Mouse (Mus musculus) kidney, embryonic 16.5 days (tissue): ENCODE data around the gene Socs1. TPM values are rescaled to one million over a fixed set of nuclear protein-coding genes. Genes with fewer than 3 reads are reported as not detected.

Source experiments
- ATAC-seq: fragments of 200-750 bp; cut with Nextera tagmentation; 2 replicates; pipeline ENCODE4 v1.8.0; 2017; ENCODE audit warnings: moderate TSS enrichment; ENCODE audit not compliant: low FRiP score, low TSS enrichment
- H3K27ac ChIP-seq: fragments of 300-500 bp; sonication (generic); 2 replicates; pipeline ENCODE4 v1.5.1; 2014; ENCODE audit warnings: low read length
- H3K27me3 ChIP-seq: fragments of 300-500 bp; sonication (generic); 2 replicates; pipeline ENCODE4 v1.6.1; 2014; ENCODE audit warnings: low read length, control low read depth, mixed read lengths; ENCODE audit not compliant: insufficient read depth
- H3K36me3 ChIP-seq: fragments of 300-500 bp; sonication (generic); 2 replicates; pipeline ENCODE4 v1.6.1; 2014; ENCODE audit warnings: low read length, control low read depth, mixed read lengths; ENCODE audit not compliant: insufficient read depth
- H3K4me1 ChIP-seq: fragments of 300-500 bp; sonication (generic); 2 replicates; pipeline ENCODE4 v1.6.1; 2014; ENCODE audit warnings: low read length, control low read depth, mixed read lengths; ENCODE audit not compliant: insufficient read depth
- H3K4me2 ChIP-seq: fragments of 300-500 bp; sonication (generic); replicated peaks from 2 replicates; pipeline ENCODE4 v1.6.1; 2014; ENCODE audit warnings: low read depth, low read length
- H3K4me3 ChIP-seq: fragments of 300-500 bp; sonication (generic); 2 replicates; pipeline ENCODE4 v1.5.1; 2014; ENCODE audit warnings: mild to moderate bottlenecking, low read length
- H3K9ac ChIP-seq: fragments of 300-500 bp; sonication (generic); replicated peaks from 2 replicates; pipeline ENCODE4 v1.6.1; 2014; ENCODE audit warnings: low read length
- H3K9me3 ChIP-seq: fragments of 300-500 bp; sonication (generic); 2 replicates; pipeline ENCODE4 v1.6.1; 2016; ENCODE audit warnings: low read length, control low read depth
- WGBS: fragments of 180-500 bp; shearing (Covaris S2); extraction: QIAGEN DNeasy Blood & Tissue Kit; methylation state at CpG from one replicate; pipeline ENCODE4 v1.1.7; 2014; 5-methylcytosine and 5-hydroxymethylcytosine counted together
- polyA plus RNA-seq: library from polyadenylated mRNA; unstranded; fragments of >200 nt; fragmentation: Nextera tagmentation; extraction: Ambion mirVana; gene quantifications from 2 replicates; pipeline ENCODE4 v1.2.1, GENCODE M21; 2015

The Socs1 gene
- polyA plus RNA-seq, 1 experiment from 2014 or later: 7.3 TPM

DNA sequence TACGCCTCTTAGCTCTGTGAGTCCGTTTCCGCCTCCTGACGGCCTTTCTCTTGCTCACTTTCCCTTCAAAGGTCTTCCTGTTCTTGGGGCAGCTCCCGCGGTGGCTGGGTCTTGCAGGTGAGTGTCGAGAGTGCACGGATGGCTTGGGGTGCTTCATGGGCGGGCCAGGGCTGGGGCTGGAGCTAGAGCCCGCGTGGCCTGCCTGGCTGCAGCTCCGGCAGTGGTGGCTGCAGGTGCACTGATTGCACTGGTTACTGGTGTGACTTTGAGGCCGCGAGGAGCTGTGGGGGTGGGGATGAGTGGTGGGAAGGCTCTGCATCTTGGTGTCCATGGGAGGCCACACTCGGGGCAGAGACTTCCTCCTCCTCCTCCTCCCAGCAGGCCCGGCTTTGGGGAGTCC is 2.9 kb upstream of the Socs1 start, which contains the start of gene Tnp2:
Tnp2 (minus strand) TSS at position 390 of the 400 bp plus-strand sequence.
- Histone ChIP-seq H3K4me2 (no peak within 1 kb of the TSS), H3K36me3 (no peaks in the 10 kb centered on the region), H3K27me3 (no peaks in the 10 kb centered on the region), H3K9ac (no peak within 1 kb of the TSS), H3K9me3 (no peaks in the 10 kb centered on the region), H3K27ac (no peak within 1 kb of the TSS), H3K4me3 (no peak within 1 kb of the TSS), H3K4me1 (peaks cover 19% of the 10 kb centered on the region)
- 43% methylated on average over 16 of the region's 16 CpGs for WGBS
- ATAC-seq: no peak

DNA sequence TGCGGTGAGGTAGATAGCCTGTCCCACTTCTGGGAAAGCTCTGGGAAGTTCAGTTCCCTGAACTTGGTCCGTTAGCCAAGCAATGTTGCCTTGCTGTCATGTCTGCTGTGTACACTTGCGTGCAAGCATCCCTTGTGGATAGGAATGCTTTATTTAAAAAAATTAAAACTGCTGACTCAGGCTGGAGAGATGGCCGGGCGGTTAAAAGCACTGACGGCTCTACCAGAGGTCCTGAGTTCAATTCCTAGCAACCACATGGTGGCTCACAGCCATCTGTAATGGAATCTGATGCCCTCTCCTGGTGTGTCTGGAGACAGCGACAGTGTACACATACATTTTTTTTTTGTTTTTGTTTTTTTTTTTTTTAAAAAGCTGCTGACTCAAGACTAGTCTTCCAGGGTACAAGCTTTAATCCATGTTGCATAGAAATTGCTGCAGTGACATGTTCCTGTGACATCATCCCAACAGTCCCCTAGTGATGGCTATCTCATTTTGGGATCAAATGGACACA is 2.3 kb upstream of the Socs1 start:
- H3K4me1 ChIP-seq: peaks cover 26% of the 10 kb centered on the region

DNA sequence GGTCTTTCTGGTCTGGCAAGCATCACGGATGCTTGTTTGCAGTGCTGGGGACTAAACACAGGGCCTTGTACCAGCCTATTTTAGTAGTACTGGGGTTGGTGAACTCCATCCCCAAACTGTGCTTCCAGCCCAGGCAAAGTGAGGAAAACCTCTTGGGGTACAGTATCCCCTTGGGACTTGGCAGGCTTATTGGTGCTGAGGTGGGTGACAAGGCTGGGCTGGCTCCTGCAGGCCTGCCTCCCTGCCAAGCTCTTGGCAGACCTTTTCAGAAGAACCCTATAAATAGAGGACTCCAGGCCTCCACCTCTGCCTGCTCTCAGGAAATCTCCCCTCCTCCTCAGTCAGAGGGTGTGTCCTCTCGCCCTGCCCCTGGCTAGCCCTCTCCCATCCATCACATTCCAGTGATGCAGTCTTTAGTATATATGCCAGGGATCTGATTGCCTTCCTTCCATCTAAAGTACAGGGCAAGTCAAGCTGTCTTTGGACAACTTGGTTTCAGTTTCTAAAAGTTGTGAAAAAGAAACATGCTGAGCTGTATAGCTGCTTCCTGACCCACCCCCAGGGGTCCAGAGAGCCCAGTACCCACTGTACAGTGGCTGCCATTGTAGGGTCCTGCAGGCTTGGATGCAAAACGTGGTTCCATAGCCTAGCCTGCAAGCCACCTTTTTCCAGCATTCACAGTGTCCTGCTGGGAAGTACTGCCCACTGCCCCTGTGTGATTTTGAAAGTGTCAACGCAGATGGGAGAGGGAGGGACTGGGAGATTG is 1.6 kb upstream of the Socs1 start:
- Histone ChIP-seq H3K27me3 (no peaks in the 10 kb centered on the region), H3K4me2 (no peak overlapping the region), H3K27ac (peak overlapping the region; percentile 99), H3K9me3 (no peaks in the 10 kb centered on the region), H3K9ac (peak overlapping the region; percentile 33; the same call in 1 of the 2 replicates), H3K36me3 (no peaks in the 10 kb centered on the region), H3K4me1 (peaks cover 32% of the 10 kb centered on the region), H3K4me3 (no peak overlapping the region)
- 57% methylated on average over 4 of the region's 4 CpGs for WGBS
- no peak for ATAC-seq

More for the DNA sequence above, 2.3 kb upstream of the Socs1 start:
- H3K27me3 ChIP-seq: no peaks in the 10 kb centered on the region
- no peak overlapping the region for H3K4me2 ChIP-seq
- no peaks in the 10 kb centered on the region for H3K36me3 ChIP-seq
- WGBS: 75% methylated on average over 7 of the region's 7 CpGs
- H3K4me3 ChIP-seq: no peak overlapping the region
- H3K27ac ChIP-seq: no peak overlapping the region
- no peak for ATAC-seq
- no peak overlapping the region for H3K9ac ChIP-seq
- H3K9me3 ChIP-seq: no peaks in the 10 kb centered on the region

DNA sequence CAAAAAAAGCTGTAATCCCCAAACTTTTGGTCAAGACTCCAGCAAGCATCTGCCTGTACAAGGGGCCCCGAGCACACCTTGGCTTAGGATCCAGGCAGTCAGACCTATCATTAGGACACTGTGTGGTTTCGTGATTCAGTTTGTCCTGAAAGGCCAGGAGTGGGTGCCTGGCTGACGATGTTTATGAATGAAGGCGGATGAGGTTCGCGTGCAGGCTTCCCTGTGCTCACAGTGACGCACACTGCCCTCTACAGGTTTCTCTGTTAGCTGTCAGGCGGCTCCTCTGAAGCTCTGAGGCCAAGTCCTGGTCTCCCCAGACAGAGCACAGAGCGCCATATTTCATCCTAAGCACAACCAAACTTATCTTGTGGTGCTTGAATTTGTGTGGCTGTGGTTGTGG is 952 bp upstream of the Socs1 start:
- Histone ChIP-seq H3K36me3 (no peaks in the 10 kb centered on the region), H3K27me3 (no peaks in the 10 kb centered on the region), H3K4me1 (peaks cover 38% of the 10 kb centered on the region), H3K4me2 (peak overlapping the region; percentile 93), H3K9ac (peak overlapping the region; percentile 83), H3K27ac (peak overlapping the region; percentile 99), H3K9me3 (no peaks in the 10 kb centered on the region), H3K4me3 (peak overlapping the region; percentile 75)
- WGBS: 1% methylated on average over 9 of the region's 9 CpGs
- ATAC-seq: peak; percentile 16

DNA sequence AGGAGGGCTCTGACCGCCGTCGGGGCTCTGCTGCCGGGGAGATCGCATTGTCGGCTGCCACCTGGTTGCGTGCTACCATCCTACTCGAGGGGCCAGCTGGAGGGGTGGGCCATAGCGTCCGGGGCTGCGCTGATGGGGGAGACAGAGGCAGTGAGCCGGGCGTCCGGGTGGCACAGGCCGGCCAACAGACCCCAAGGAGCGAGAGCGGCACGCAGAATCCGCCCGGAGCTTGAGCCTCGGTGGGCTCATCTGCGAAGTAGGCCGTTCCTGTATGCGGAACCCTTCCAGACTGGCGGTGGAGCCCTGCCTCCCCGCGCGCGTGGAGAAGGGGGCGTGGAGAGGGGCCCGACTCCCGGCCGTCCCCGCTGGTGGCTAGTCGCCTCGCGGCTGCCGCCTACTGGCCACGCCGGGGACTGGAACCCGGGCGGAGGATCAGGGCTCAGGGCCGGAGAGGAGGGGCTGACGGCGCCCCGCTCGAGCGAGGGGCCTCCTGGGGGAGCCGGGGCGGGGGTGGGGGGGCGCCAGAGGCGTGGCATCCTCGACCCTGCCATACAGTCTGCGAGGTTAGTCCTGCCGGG is 454 bp downstream of the Socs1 start:
- H3K9ac ChIP-seq: peak overlapping the region; percentile 83
- H3K27me3 ChIP-seq: no peaks in the 10 kb centered on the region
- peak overlapping the region; percentile 99 for H3K27ac ChIP-seq
- H3K4me2 ChIP-seq: peak overlapping the region; percentile 93
- under 1% methylated on average over 47 of the region's 55 CpGs for WGBS
- no peaks in the 10 kb centered on the region for H3K36me3 ChIP-seq
- H3K4me1 ChIP-seq: peaks cover 38% of the 10 kb centered on the region
- ATAC-seq: peak; percentile 77
- H3K9me3 ChIP-seq: no peaks in the 10 kb centered on the region
- H3K4me3 ChIP-seq: peak overlapping the region; percentile 75

DNA sequence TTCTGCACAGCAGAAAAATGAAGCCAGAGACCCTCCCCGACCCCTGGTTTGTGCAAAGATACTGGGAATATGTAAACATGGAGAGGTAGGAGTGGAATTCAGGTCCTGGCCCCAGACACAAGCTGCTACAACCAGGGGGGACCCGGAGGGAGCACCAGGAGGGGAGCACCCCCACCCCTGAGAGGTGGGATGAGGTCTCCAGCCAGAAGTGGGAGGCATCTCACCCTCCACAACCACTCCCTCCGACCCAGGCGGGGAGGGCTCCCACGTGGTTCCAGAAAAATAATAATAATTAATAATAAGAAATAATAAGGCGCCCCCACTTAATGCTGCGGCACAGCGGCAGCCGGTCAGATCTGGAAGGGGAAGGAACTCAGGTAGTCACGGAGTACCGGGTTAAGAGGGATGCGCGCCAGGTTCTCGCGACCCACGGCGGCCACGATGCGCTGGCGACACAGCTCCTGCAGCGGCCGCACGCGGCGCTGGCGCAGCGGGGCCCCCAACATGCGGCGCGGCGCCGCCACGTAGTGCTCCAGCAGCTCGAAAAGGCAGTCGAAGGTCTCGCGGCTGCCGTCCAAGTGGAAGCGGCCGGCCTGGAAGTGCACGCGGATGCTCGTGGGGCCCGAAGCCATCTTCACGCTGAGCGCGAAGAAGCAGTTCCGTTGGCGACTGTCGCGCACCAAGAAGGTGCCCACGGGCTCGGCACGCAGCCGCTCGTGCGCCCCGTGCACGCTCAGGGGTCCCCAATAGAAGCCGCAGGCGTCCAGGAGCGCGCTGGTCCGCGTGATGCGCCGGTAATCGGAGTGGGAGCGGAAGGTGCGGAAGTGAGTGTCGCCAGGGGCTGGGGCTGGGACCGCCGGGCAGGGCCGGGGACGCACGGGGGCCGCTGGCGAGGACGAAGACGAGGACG is 1.2 kb downstream of the Socs1 start:
- Histone ChIP-seq H3K4me3 (peak overlapping the region; percentile 75), H3K36me3 (no peaks in the 10 kb centered on the region), H3K9me3 (no peaks in the 10 kb centered on the region), H3K4me2 (peak overlapping the region; percentile 93), H3K27me3 (no peaks in the 10 kb centered on the region), H3K9ac (peak overlapping the region; percentile 83), H3K4me1 (peaks cover 38% of the 10 kb centered on the region), H3K27ac (peak overlapping the region; percentile 99)
- WGBS: 2% methylated on average over 81 of the region's 81 CpGs
- ATAC-seq: peak; percentile 3

DNA sequence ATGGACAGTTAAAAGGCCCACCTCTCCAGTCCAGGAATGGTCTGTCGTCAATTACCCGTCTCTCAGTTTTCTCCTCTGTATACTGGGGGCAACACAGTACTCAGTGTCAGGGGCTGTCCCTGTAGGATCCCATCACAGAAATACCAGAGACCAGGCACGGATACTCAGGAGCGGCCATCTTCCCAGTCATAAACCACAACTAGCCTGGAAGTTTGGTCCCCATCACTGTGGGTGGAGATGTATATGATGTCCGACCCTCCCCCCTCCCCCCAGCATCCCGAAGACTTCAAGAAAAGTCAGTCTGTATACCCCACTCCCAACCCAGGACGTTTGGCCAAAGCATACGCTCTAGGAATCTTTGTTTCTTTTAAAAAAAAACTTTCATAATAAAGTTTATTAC is 1.9 kb downstream of the Socs1 start:
- no peak for ATAC-seq
- Histone ChIP-seq H3K27me3 (no peaks in the 10 kb centered on the region), H3K9ac (peak overlapping the region; percentile 83), H3K27ac (no peak overlapping the region), H3K9me3 (no peaks in the 10 kb centered on the region), H3K4me2 (peak overlapping the region; percentile 93), H3K4me3 (peak overlapping the region; percentile 75), H3K36me3 (no peaks in the 10 kb centered on the region), H3K4me1 (peaks cover 38% of the 10 kb centered on the region)
- WGBS: 55% methylated on average over 8 of the region's 8 CpGs

DNA sequence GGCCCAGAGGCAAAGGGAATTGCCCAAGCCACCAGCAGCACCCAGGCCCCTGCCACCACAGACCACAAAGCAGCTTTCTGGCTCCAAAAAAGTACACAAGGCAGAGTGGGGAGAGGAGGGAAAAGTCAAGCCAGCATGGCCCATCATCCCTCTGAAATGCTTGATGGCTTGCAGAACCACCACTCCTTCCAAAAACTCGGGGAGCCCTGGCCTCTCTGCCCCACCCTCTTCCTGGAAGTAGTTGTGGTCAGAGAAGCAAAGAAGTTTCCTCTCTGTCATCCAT is 2.2 kb downstream of the Socs1 start:
- Histone ChIP-seq H3K9ac (peak overlapping the region; percentile 42; the same call in 1 of the 2 replicates), H3K36me3 (no peaks in the 10 kb centered on the region), H3K27ac (no peak overlapping the region), H3K4me2 (peak overlapping the region; percentile 93), H3K4me1 (peaks cover 38% of the 10 kb centered on the region), H3K27me3 (no peaks in the 10 kb centered on the region), H3K4me3 (peak overlapping the region; percentile 75), H3K9me3 (no peaks in the 10 kb centered on the region)
- 20% methylated on average over 1 of the region's 1 CpGs for WGBS
- ATAC-seq: no peak

DNA sequence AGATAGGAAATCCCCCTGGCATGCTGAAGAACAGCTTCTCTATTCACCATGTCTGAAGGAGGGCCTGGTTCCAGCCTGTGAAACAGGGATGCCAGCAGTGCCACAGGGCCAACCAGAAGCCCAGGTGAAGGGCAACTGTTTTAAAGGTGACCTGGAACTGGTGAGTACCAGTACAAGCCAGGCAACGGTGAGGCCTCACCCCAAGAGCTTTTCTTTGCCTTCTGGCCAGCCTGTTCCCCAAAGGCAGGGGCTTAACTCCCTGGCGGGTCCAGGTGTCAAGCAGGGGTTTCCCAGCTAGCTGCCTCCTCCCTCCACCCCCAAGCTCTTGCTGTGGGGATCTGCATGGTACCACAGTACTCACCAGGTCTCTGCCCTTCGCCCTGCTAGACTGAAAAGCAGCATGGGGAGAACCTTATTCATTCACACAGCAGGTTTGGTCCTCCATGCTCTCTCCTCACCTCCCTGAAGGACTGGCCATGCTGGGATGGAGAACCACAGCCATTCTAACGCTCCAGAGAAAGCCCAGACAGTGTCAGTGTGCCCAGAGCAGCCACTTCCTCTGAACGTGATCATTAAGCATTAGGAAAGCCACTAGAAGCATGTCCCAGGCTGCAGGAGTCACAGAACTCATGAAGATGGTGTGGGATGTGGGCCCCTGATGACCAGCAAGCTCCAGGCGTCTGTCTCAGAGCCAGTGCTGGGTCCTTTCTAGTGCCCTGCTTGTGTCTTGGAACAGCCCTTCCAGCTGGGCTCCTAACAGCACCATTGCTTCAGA is 2.8 kb downstream of the Socs1 start:
- no peak for ATAC-seq
- Histone ChIP-seq H3K4me1 (peaks cover 43% of the 10 kb centered on the region), H3K4me2 (peak overlapping the region; percentile 93; the same call in 1 of the 2 replicates), H3K27ac (peak overlapping the region; percentile 29; the same call in 1 of the 2 replicates), H3K27me3 (no peaks in the 10 kb centered on the region), H3K9me3 (no peaks in the 10 kb centered on the region), H3K4me3 (no peak overlapping the region; the same call in none of the 2 replicates), H3K36me3 (no peaks in the 10 kb centered on the region), H3K9ac (peak overlapping the region; percentile 42)
- WGBS: 58% methylated on average over 6 of the region's 6 CpGs
